Mouse (Mus musculus) midbrain, postnatal 0 days (tissue): ENCODE data around the gene Alg14. TPM values are rescaled to one million over a fixed set of nuclear protein-coding genes. Genes with fewer than 3 reads are reported as not detected.

ENCODE experiments used
- ATAC-seq: fragments of 200-750 bp; cut with Nextera tagmentation; 2 replicates; pipeline ENCODE4 v1.8.0; 2017; ENCODE audit warnings: moderate number of reproducible peaks, mild to moderate bottlenecking, moderate TSS enrichment, moderate library complexity; ENCODE audit not compliant: low FRiP score
- DNase-seq: peaks from one replicate; pipeline ENCODE4 v3.0.0-alpha.2; 2015; ENCODE audit warnings: low spot score
- H3K27ac ChIP-seq: fragments of 300-500 bp; sonication (generic); 2 replicates; pipeline ENCODE4 v1.5.1; 2014; ENCODE audit warnings: low read depth, mild to moderate bottlenecking, low read length, mixed read lengths
- H3K27me3 ChIP-seq: fragments of 300-500 bp; sonication (generic); 2 replicates; pipeline ENCODE4 v1.6.1; 2014; ENCODE audit warnings: low read length, control low read depth, mixed read lengths; ENCODE audit not compliant: insufficient read depth
- H3K36me3 ChIP-seq: fragments of 300-500 bp; sonication (generic); 2 replicates; pipeline ENCODE4 v1.6.1; 2014; ENCODE audit warnings: low read length, control low read depth, mixed read lengths; ENCODE audit not compliant: insufficient read depth
- H3K4me1 ChIP-seq: fragments of 300-500 bp; sonication (generic); 2 replicates; pipeline ENCODE4 v1.6.1; 2014; ENCODE audit warnings: mild to moderate bottlenecking, control low read depth, antibody characterized with exemption, low read length, mixed read lengths; ENCODE audit not compliant: insufficient read depth
- H3K4me2 ChIP-seq: fragments of 300-500 bp; sonication (generic); 2 replicates; pipeline ENCODE4 v1.6.1; 2014; ENCODE audit warnings: low read depth, mild to moderate bottlenecking, low read length, mixed read lengths; ENCODE audit not compliant: poor library complexity, severe bottlenecking
- H3K4me3 ChIP-seq: fragments of 300-500 bp; sonication (generic); 2 replicates; pipeline ENCODE4 v1.5.1; 2014; ENCODE audit warnings: low read depth, mild to moderate bottlenecking, low read length, moderate library complexity
- H3K9ac ChIP-seq: fragments of 300-500 bp; sonication (generic); replicated peaks from 2 replicates; pipeline ENCODE4 v1.6.1; 2014; ENCODE audit warnings: mild to moderate bottlenecking, low read length, moderate library complexity, mixed read lengths; ENCODE audit not compliant: poor library complexity, severe bottlenecking
- H3K9me3 ChIP-seq: fragments of 300-500 bp; sonication (generic); 2 replicates; pipeline ENCODE4 v1.6.1; 2016; ENCODE audit warnings: low read length, control low read depth
- CTCF ChIP-seq: IDR thresholded peaks from 2 replicates; pipeline ENCODE4 v1.5.1; 2016; ENCODE audit warnings: antibody characterized with exemption, mild to moderate bottlenecking
- WGBS: fragments of 180-500 bp; shearing (Covaris S2); extraction: QIAGEN DNeasy Blood & Tissue Kit; methylation state at CpG from one replicate; pipeline ENCODE4 v1.1.7; 2014; 5-methylcytosine and 5-hydroxymethylcytosine counted together
- polyA plus RNA-seq: library from polyadenylated mRNA; unstranded; fragments of >200 nt; fragmentation: Nextera tagmentation; extraction: Ambion mirVana; gene quantifications from 2 replicates; pipeline ENCODE4 v1.2.1, GENCODE M21; 2015
- total RNA-seq: library from RNA; depleted of rRNA; stranded (reverse); fragments of >200 nt; gene quantifications from 2 replicates; pipeline ENCODE4 v1.2.3, GENCODE M21; 2014

Gene Alg14
- total and polyA plus RNA-seq, 2 experiments from 2014 or later: 18.8 to 26.0 TPM

- H3K27ac ChIP-seq: peak overlapping the region; percentile 58
- peaks cover 8% of the 10 kb centered on the region; the same call in 1 of the 2 replicates for H3K4me1 ChIP-seq
- no peak overlapping the region for H3K4me3 ChIP-seq
- peak overlapping the region; percentile 32 for H3K4me2 ChIP-seq
- no peak for TF ChIP-seq CTCF
- no peaks in the 10 kb centered on the region for H3K36me3 ChIP-seq
- ATAC-seq (peak; percentile 82), DNase-seq (peak; percentile 67)
- no peak overlapping the region for H3K9ac ChIP-seq
- no peaks in the 10 kb centered on the region for H3K27me3 ChIP-seq
- WGBS: 21% methylated on average over 33 of the region's 33 CpGs
- no peaks in the 10 kb centered on the region for H3K9me3 ChIP-seq
Measured at GRCm38 (mm10) chr3:121349334-121350169, 58.0 kb downstream of the Alg14 start.

DNA sequence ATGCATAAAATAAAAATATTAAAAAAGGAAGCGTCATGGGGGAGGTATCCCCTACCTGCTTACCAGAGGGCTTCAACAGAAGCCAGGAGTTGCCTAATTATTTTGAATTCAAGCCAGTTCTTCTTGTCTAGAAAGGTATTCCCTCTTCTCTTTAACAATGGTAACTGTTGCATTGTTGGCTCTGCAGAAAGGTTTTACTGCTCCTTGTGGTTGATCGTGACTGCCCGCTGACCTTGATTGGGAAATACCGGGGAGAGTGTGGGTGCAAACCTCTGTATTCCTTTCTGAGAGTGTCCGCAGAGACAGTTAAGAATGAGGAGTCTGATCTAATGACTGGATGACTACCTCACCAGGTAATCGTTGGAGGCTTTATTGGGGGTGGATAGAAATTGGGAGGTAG lies 59.7 kb downstream of the Alg14 start:
- no peaks in the 10 kb centered on the region for H3K36me3 ChIP-seq
- TF ChIP-seq CTCF: no peak
- H3K27ac ChIP-seq: no peak overlapping the region
- H3K9me3 ChIP-seq: no peaks in the 10 kb centered on the region
- no peak for DNase-seq
- no peak overlapping the region for H3K4me2 ChIP-seq
- no peaks in the 10 kb centered on the region for H3K27me3 ChIP-seq
- no peak for ATAC-seq
- H3K9ac ChIP-seq: no peak overlapping the region
- 94% methylated on average over 6 of the region's 6 CpGs for WGBS
- no peak overlapping the region for H3K4me3 ChIP-seq
- peaks cover 8% of the 10 kb centered on the region; the same call in 1 of the 2 replicates for H3K4me1 ChIP-seq

DNA sequence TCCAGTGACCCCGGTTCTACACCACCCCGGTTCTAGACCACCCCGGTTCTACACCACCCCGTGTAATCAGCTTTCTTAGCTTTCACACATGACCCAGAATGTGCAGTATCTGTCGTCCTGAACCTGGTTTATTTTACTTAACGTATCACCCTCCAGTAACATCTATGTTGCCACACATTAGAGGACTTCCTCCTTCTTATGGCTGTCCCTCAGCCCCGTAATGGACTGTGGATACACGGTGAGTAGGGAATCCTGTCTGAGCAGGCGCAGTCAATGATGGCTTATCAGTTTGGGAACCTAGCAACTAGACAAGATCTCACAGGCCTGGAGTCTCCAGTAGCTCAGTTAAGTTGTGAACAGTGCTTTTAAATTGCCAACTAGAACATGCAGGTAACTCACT lies 62.7 kb downstream of the Alg14 start:
- H3K9ac ChIP-seq: no peak overlapping the region
- H3K4me3 ChIP-seq: no peak overlapping the region
- DNase-seq: no peak
- H3K27ac ChIP-seq: no peak overlapping the region
- H3K9me3 ChIP-seq: no peaks in the 10 kb centered on the region
- no peak overlapping the region for H3K4me2 ChIP-seq
- H3K27me3 ChIP-seq: no peaks in the 10 kb centered on the region
- 93% methylated on average over 9 of the region's 9 CpGs for WGBS
- no peaks in the 10 kb centered on the region for H3K36me3 ChIP-seq
- no peak for TF ChIP-seq CTCF
- no peak for ATAC-seq
- peaks cover 8% of the 10 kb centered on the region; the same call in 1 of the 2 replicates for H3K4me1 ChIP-seq

- no peak overlapping the region for H3K4me2 ChIP-seq
- no peaks in the 10 kb centered on the region for H3K27me3 ChIP-seq
- peaks cover 8% of the 10 kb centered on the region; the same call in 1 of the 2 replicates for H3K4me1 ChIP-seq
- no peak overlapping the region for H3K4me3 ChIP-seq
- H3K9ac ChIP-seq: no peak overlapping the region
- 79% methylated on average over 18 of the region's 18 CpGs for WGBS
- ATAC-seq: no peak
- no peak overlapping the region for H3K27ac ChIP-seq
- no peak for TF ChIP-seq CTCF
- no peak for DNase-seq
- H3K36me3 ChIP-seq: no peaks in the 10 kb centered on the region
- no peaks in the 10 kb centered on the region for H3K9me3 ChIP-seq
Measured at GRCm38 (mm10) chr3:121354861-121355470, 63.4 kb downstream of the Alg14 start.

DNA sequence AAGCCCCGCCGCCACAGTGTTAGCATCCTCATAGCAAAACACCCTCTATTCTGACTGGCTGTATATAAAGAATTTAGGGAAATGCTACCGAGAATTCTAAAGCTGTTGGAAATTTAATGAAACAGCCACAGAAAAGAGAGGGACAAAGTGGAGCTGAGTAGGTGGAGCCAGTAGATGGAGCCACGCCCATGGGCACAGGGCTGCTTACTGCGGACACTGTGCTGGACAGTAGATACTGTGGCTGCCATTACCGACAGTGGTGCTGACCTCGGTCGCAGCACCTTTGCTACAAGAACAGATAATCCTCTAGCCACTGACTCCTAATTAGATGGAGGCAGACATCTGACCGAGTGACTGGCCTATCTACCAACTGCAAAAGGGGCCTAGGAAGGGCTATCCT lies 64.0 kb downstream of the Alg14 start:
- no peak overlapping the region for H3K27ac ChIP-seq
- H3K4me2 ChIP-seq: no peak overlapping the region
- DNase-seq (no peak), ATAC-seq (no peak)
- no peak overlapping the region for H3K9ac ChIP-seq
- no peaks in the 10 kb centered on the region for H3K9me3 ChIP-seq
- WGBS: 89% methylated on average over 9 of the region's 9 CpGs
- H3K27me3 ChIP-seq: no peaks in the 10 kb centered on the region
- no peak for TF ChIP-seq CTCF
- no peak overlapping the region for H3K4me3 ChIP-seq
- H3K36me3 ChIP-seq: no peaks in the 10 kb centered on the region
- H3K4me1 ChIP-seq: peaks cover 7% of the 10 kb centered on the region; the same call in 1 of the 2 replicates

DNA sequence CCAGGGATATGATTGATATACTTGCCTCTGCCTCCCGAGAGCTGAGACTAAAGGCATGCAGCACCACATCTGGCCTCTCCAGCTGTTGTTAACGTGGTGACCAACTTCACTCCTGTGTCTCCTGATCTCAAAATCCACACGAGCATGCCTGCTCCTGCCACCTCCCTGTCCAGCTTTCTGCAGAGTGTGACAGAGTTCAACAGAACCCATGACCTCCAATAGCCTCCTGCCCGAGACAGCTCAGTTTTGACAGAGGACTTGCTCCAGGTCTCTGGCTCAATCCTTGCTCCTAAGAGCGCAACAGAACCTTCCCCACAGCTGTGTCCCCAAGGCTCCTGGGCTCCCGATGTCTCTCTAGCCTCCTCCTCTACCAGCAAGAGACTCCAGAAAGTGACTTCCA lies 64.5 kb downstream of the Alg14 start:
- Histone ChIP-seq H3K4me2 (no peak overlapping the region), H3K4me1 (peaks cover 7% of the 10 kb centered on the region; the same call in 1 of the 2 replicates), H3K4me3 (no peak overlapping the region), H3K9ac (no peak overlapping the region), H3K9me3 (no peaks in the 10 kb centered on the region), H3K27me3 (no peaks in the 10 kb centered on the region), H3K27ac (no peak overlapping the region), H3K36me3 (no peaks in the 10 kb centered on the region)
- WGBS: 84% methylated on average over 6 of the region's 6 CpGs
- ATAC-seq (no peak), DNase-seq (no peak)
- no peak for TF ChIP-seq CTCF
